Mouse (Mus musculus): Measurements from ENCODE around the gene Mmd. TPM values are rescaled to one million over a fixed set of nuclear protein-coding genes. Genes with fewer than 3 reads are reported as not detected.
A peak's percentile ranks its signal among the peaks of the same experiment; 100 is the strongest.

Mmd gene
- polyA plus RNA-seq, 1 experiment from 2014 or later: 41.3 TPM

DNA sequence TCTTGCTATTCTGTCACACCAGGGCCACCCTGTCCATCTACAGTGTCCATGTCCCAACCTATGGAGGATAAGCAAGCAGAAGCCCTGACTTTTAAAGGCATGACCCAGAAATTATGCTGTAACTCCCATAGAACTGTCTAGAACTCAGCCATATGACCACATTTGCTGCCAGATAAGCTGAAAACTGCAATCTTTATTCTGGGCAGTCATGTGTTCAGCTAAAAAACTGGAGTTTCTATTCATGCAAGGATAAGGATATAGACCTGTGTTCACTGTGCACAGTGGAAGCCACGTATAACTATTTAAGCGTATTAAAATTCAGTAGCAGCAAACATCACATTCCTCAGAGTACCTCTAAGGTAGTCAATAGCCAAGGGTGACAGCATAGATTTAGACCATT lies 6.0 kb upstream of the Mmd start:
- ATAC-seq (replicated peaks; ENCODE audit: low FRiP score) (no peak), DNase-seq (ENCODE audit: low spot score) (no peak)
- 96% methylated on average over 2 of the region's 2 CpGs for WGBS
- Histone ChIP-seq H3K36me3 (ENCODE audit: control insufficient read depth, insufficient read depth, low read length) (no peaks in the 10 kb centered on the region), H3K27me3 (ENCODE audit: control insufficient read depth, insufficient read depth, low read length) (no peaks in the 10 kb centered on the region), H3K4me2 (ENCODE audit: low read depth, low read length, severe bottlenecking) (no peak overlapping the region), H3K4me1 (replicated peaks; ENCODE audit: control insufficient read depth, insufficient read depth, low read length) (no peaks in the 10 kb centered on the region), H3K4me3 (ENCODE audit: low read depth, low read length) (no peak overlapping the region), H3K27ac (ENCODE audit: low read depth, low read length) (no peak overlapping the region), H3K9ac (ENCODE audit: low read length) (no peak overlapping the region), H3K9me3 (ENCODE audit: control insufficient read depth, low read length) (no peaks in the 10 kb centered on the region)

DNA sequence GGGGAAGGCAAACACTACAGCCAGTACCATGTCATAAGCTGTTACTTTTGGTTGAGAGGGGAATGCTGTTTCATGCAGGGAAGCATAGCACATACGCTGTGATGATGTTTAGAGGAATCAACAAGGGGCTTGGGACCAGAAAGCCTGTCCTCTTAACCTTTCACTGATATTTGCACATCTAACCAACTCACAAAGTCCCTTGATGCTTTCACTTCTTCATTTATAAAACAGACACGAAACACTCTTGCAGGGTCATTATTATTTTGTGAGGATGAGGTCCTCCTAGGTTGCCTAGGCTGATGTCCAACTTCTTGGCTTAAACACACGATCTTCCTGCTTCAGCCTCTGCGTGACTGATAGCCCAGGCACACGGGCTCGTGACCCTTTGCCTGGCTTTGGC lies 3.6 kb upstream of the Mmd start:
- 83% methylated on average over 6 of the region's 6 CpGs for WGBS
- Histone ChIP-seq H3K27me3 (ENCODE audit: control insufficient read depth, insufficient read depth, low read length) (no peaks in the 10 kb centered on the region), H3K9me3 (ENCODE audit: control insufficient read depth, low read length) (no peaks in the 10 kb centered on the region), H3K27ac (ENCODE audit: low read depth, low read length) (no peak overlapping the region), H3K4me3 (ENCODE audit: low read depth, low read length) (no peak overlapping the region), H3K36me3 (ENCODE audit: control insufficient read depth, insufficient read depth, low read length) (no peaks in the 10 kb centered on the region), H3K4me1 (replicated peaks; ENCODE audit: control insufficient read depth, insufficient read depth, low read length) (peaks cover 5% of the 10 kb centered on the region; the same call in 1 of the 2 replicates), H3K4me2 (ENCODE audit: low read depth, low read length, severe bottlenecking) (no peak overlapping the region), H3K9ac (ENCODE audit: low read length) (no peak overlapping the region)
- DNase-seq (ENCODE audit: low spot score) (no peak), ATAC-seq (replicated peaks; ENCODE audit: low FRiP score) (no peak)

GRCm38 (mm10) chr11:90246676-90247075 lies 2.6 kb upstream of the Mmd start:
- Histone ChIP-seq H3K4me2 (ENCODE audit: low read depth, low read length, severe bottlenecking) (no peak overlapping the region), H3K4me1 (replicated peaks; ENCODE audit: control insufficient read depth, insufficient read depth, low read length) (peaks cover 5% of the 10 kb centered on the region; the same call in 1 of the 2 replicates), H3K9me3 (ENCODE audit: control insufficient read depth, low read length) (no peaks in the 10 kb centered on the region), H3K27ac (ENCODE audit: low read depth, low read length) (no peak overlapping the region), H3K36me3 (ENCODE audit: control insufficient read depth, insufficient read depth, low read length) (no peaks in the 10 kb centered on the region), H3K4me3 (ENCODE audit: low read depth, low read length) (no peak overlapping the region), H3K27me3 (ENCODE audit: control insufficient read depth, insufficient read depth, low read length) (no peaks in the 10 kb centered on the region), H3K9ac (ENCODE audit: low read length) (no peak overlapping the region)
- no peak for DNase-seq (ENCODE audit: low spot score)
- no peak for ATAC-seq (replicated peaks; ENCODE audit: low FRiP score)
- whole genome bisulfite sequencing: 84% methylated on average over 4 of the region's 4 CpGs

- peaks cover 6% of the 10 kb centered on the region; the same call in 1 of the 2 replicates for H3K4me1 ChIP-seq (replicated peaks; ENCODE audit: control insufficient read depth, insufficient read depth, low read length)
- no peak overlapping the region for H3K27ac ChIP-seq (ENCODE audit: low read depth, low read length)
- 73% methylated on average over 4 of the region's 4 CpGs for WGBS
- ATAC-seq (replicated peaks; ENCODE audit: low FRiP score): no peak
- no peaks in the 10 kb centered on the region for H3K27me3 ChIP-seq (ENCODE audit: control insufficient read depth, insufficient read depth, low read length)
- no peaks in the 10 kb centered on the region for H3K9me3 ChIP-seq (ENCODE audit: control insufficient read depth, low read length)
- H3K4me3 ChIP-seq (ENCODE audit: low read depth, low read length): no peak overlapping the region
- H3K4me2 ChIP-seq (ENCODE audit: low read depth, low read length, severe bottlenecking): no peak overlapping the region
- no peak overlapping the region for H3K9ac ChIP-seq (ENCODE audit: low read length)
- H3K36me3 ChIP-seq (ENCODE audit: control insufficient read depth, insufficient read depth, low read length): no peaks in the 10 kb centered on the region
- DNase-seq (ENCODE audit: low spot score): no peak
Observed at GRCm38 (mm10) chr11:90247793-90248192, 1.5 kb upstream of the Mmd start.

GRCm38 (mm10) chr11:90249701-90250141 lies 465 bp downstream of the Mmd start:
- Histone ChIP-seq H3K27me3 (ENCODE audit: control insufficient read depth, insufficient read depth, low read length) (no peaks in the 10 kb centered on the region), H3K9ac (ENCODE audit: low read length) (peak overlapping the region; percentile 82), H3K36me3 (ENCODE audit: control insufficient read depth, insufficient read depth, low read length) (no peaks in the 10 kb centered on the region), H3K9me3 (ENCODE audit: control insufficient read depth, low read length) (no peaks in the 10 kb centered on the region), H3K4me2 (ENCODE audit: low read depth, low read length, severe bottlenecking) (peak overlapping the region; percentile 71), H3K27ac (ENCODE audit: low read depth, low read length) (peak overlapping the region; percentile 69; the same call in 1 of the 2 replicates), H3K4me3 (ENCODE audit: low read depth, low read length) (peak overlapping the region; percentile 80), H3K4me1 (replicated peaks; ENCODE audit: control insufficient read depth, insufficient read depth, low read length) (peaks cover 6% of the 10 kb centered on the region; the same call in 1 of the 2 replicates)
- WGBS: under 1% methylated on average over 22 of the region's 22 CpGs
- ATAC-seq (replicated peaks; ENCODE audit: low FRiP score) (peak; percentile 35; the same call in 1 of the 2 replicates), DNase-seq (ENCODE audit: low spot score) (no peak)

GRCm38 (mm10) chr11:90250189-90250588 lies 933 bp downstream of the Mmd start:
- WGBS: 2% methylated on average over 9 of the region's 9 CpGs
- H3K9me3 ChIP-seq (ENCODE audit: control insufficient read depth, low read length): no peaks in the 10 kb centered on the region
- H3K36me3 ChIP-seq (ENCODE audit: control insufficient read depth, insufficient read depth, low read length): no peaks in the 10 kb centered on the region
- peak overlapping the region; percentile 80 for H3K4me3 ChIP-seq (ENCODE audit: low read depth, low read length)
- H3K4me2 ChIP-seq (ENCODE audit: low read depth, low read length, severe bottlenecking): peak overlapping the region; percentile 71
- H3K9ac ChIP-seq (ENCODE audit: low read length): peak overlapping the region; percentile 82
- no peaks in the 10 kb centered on the region for H3K27me3 ChIP-seq (ENCODE audit: control insufficient read depth, insufficient read depth, low read length)
- DNase-seq (ENCODE audit: low spot score): peak; percentile 54
- H3K27ac ChIP-seq (ENCODE audit: low read depth, low read length): no peak overlapping the region
- H3K4me1 ChIP-seq (replicated peaks; ENCODE audit: control insufficient read depth, insufficient read depth, low read length): peaks cover 6% of the 10 kb centered on the region; the same call in 1 of the 2 replicates
- ATAC-seq (replicated peaks; ENCODE audit: low FRiP score): no peak

DNA sequence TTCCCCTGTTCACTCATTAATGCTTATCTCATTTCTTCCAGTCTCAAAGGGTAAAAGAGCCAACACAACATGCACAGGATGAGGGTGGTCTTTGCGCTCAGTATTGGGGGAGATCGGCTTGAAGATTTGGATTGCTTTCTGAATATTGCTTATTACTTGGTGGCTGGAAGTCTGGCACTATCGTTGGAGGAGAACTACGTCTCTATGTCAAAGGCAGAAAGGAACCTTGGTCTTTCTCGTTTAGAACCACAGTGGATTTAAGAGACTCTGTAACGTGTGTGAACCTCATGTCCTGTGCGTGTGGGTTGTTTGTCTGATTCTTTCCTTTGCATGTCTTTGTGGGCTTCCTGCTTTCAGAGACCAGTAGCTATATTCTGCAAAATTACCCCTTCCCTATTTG lies 1.5 kb downstream of the Mmd start:
- Histone ChIP-seq H3K4me2 (ENCODE audit: low read depth, low read length, severe bottlenecking) (peak overlapping the region; percentile 71; the same call in 1 of the 2 replicates), H3K9ac (ENCODE audit: low read length) (peak overlapping the region; percentile 82; the same call in 1 of the 2 replicates), H3K27me3 (ENCODE audit: control insufficient read depth, insufficient read depth, low read length) (no peaks in the 10 kb centered on the region), H3K27ac (ENCODE audit: low read depth, low read length) (no peak overlapping the region), H3K9me3 (ENCODE audit: control insufficient read depth, low read length) (no peaks in the 10 kb centered on the region), H3K36me3 (ENCODE audit: control insufficient read depth, insufficient read depth, low read length) (no peaks in the 10 kb centered on the region), H3K4me3 (ENCODE audit: low read depth, low read length) (peak overlapping the region; percentile 80), H3K4me1 (replicated peaks; ENCODE audit: control insufficient read depth, insufficient read depth, low read length) (peaks cover 6% of the 10 kb centered on the region; the same call in 1 of the 2 replicates)
- DNase-seq (ENCODE audit: low spot score): no peak
- ATAC-seq (replicated peaks; ENCODE audit: low FRiP score): no peak
- WGBS: 77% methylated on average over 7 of the region's 7 CpGs

GRCm38 (mm10) chr11:90251923-90252322 lies 2.7 kb downstream of the Mmd start:
- peaks cover 6% of the 10 kb centered on the region; the same call in 1 of the 2 replicates for H3K4me1 ChIP-seq (replicated peaks; ENCODE audit: control insufficient read depth, insufficient read depth, low read length)
- ATAC-seq (replicated peaks; ENCODE audit: low FRiP score): no peak
- H3K9me3 ChIP-seq (ENCODE audit: control insufficient read depth, low read length): no peaks in the 10 kb centered on the region
- H3K4me3 ChIP-seq (ENCODE audit: low read depth, low read length): no peak overlapping the region
- DNase-seq (ENCODE audit: low spot score): no peak
- H3K36me3 ChIP-seq (ENCODE audit: control insufficient read depth, insufficient read depth, low read length): no peaks in the 10 kb centered on the region
- no peak overlapping the region for H3K4me2 ChIP-seq (ENCODE audit: low read depth, low read length, severe bottlenecking)
- no peak overlapping the region for H3K27ac ChIP-seq (ENCODE audit: low read depth, low read length)
- 50% methylated on average over 2 of the region's 2 CpGs for WGBS
- H3K9ac ChIP-seq (ENCODE audit: low read length): no peak overlapping the region
- H3K27me3 ChIP-seq (ENCODE audit: control insufficient read depth, insufficient read depth, low read length): no peaks in the 10 kb centered on the region

DNA sequence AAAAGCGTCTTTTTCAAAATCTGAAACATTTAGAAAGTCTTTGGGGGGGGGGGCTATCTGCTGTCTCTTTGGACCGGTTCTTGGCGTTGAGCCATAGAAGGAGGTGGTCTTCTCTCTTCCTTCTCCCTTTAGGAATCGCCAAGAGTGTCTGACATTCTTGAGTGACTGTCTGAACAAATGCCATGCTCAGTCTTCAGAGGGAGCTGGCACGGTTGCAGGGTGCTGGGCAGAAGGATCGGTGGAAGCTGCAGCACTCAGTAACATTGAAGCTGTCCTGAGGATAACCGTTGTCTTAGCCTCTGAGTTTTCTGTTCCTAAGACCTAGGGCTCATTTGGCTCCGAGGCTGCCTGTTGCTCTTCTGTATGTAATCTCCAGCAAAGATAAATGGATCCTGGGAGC lies 3.1 kb downstream of the Mmd start:
- no peak for ATAC-seq (replicated peaks; ENCODE audit: low FRiP score)
- Histone ChIP-seq H3K27me3 (ENCODE audit: control insufficient read depth, insufficient read depth, low read length) (no peaks in the 10 kb centered on the region), H3K27ac (ENCODE audit: low read depth, low read length) (no peak overlapping the region), H3K36me3 (ENCODE audit: control insufficient read depth, insufficient read depth, low read length) (no peaks in the 10 kb centered on the region), H3K4me2 (ENCODE audit: low read depth, low read length, severe bottlenecking) (no peak overlapping the region), H3K9ac (ENCODE audit: low read length) (no peak overlapping the region), H3K4me1 (replicated peaks; ENCODE audit: control insufficient read depth, insufficient read depth, low read length) (peaks cover 6% of the 10 kb centered on the region; the same call in 1 of the 2 replicates), H3K4me3 (ENCODE audit: low read depth, low read length) (no peak overlapping the region), H3K9me3 (ENCODE audit: control insufficient read depth, low read length) (no peaks in the 10 kb centered on the region)
- 82% methylated on average over 8 of the region's 8 CpGs for WGBS
- no peak for DNase-seq (ENCODE audit: low spot score)

Measured in forebrain, embryonic 11.5 days (tissue).